Mouse (Mus musculus): ENCODE measurements at regions not wholly inside any gene's neighbourhood (a gene's known extent, or its start where the extent isn't known, plus 50 kb on each side); places are given as distances from the start of the nearest gene placed in this dataset.
"Not testable (repeated sequence)": the region's sequence is repeated elsewhere in the genome, so short reads cannot be mapped to it uniquely, and the experiment has no call there.

DNA sequence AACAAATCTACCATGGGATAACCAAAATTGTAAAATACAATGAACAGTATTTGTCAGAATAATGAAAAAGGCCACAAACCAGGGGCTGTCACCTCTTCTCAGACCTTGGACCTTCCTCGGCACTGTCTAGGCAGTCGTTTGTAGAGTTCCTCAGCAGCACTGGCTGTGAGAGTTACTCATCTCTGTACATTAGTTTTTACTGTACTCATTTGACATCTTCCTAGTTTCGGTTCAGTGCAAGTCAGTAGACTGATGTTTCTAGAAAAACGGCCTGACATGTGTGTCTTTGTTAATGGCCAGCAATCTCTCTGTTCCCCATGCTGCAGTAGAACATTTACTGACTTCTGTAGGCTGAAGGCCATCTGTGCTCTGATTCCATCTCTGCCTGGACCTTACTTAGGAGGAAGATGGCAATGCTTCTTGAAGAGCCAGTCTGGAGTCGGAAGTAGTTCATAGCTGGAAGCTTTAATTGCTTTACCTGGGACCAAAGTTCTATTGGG lies 537.1 kb downstream of the Hace1 start:
- Histone ChIP-seq H3K4me1 (ENCODE audit: control insufficient read depth, insufficient read depth, low read length) (no peaks in the 10 kb centered on the region), H3K27ac (ENCODE audit: insufficient read depth, low read length) (no peak overlapping the region), H3K4me3 (ENCODE audit: insufficient read depth, low read length) (no peak overlapping the region)
- TF ChIP-seq CTCF (IDR thresholded peaks at IDR 0.05; ENCODE audit: borderline replicate concordance, insufficient read depth, low read length) (no peak), POLR2A (IDR thresholded peaks at IDR 0.05; ENCODE audit: low read depth, low read length) (no peak)

DNA sequence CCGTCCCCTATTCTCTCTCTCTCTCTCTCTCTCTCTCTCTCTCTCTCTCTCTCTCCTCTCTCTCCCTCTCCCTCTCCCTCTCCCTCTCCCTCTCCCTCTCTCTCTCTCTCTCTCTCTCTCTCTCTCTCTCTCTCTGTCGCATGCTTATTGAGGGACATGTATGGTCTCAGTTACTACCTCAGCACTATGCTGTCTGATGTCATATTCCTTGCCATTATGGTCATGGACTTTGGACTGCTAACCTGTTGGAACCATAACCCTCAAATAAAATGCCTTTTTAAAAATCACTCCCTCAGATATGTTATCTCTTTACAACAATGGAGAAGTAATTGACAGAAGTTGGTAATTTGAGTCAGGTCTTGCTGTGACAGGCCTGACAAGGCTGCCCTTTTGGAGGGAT lies 544.8 kb downstream of the Hace1 start:
- not testable (repeated sequence) for H3K4me1 ChIP-seq (ENCODE audit: control insufficient read depth, insufficient read depth, low read length); H3K27ac ChIP-seq (ENCODE audit: insufficient read depth, low read length); H3K4me3 ChIP-seq (ENCODE audit: insufficient read depth, low read length)

DNA sequence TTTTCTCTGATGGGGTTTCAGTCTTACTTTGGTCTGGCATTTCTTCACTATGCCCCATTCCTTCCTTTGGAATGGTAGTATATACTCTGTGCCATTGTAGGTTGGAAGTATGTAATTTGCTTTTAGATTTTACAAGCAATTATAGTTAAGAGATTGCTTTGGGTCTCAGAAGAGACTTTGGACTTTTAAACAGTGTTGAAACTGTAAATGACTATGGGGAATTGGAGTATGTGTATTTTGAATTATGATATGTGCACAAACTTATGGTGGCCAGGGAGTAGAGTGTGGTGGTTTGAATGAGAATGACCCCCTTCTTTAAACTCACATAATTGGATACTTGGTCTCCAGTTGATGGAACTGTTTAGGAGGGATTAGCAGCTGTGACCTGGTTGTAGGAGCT lies 546.2 kb downstream of the Hace1 start:
- Histone ChIP-seq H3K4me3 (ENCODE audit: insufficient read depth, low read length) (no peak overlapping the region), H3K27ac (ENCODE audit: insufficient read depth, low read length) (no peak overlapping the region), H3K4me1 (ENCODE audit: control insufficient read depth, insufficient read depth, low read length) (no peaks in the 10 kb centered on the region)
- no peak for TF ChIP-seq POLR2A (IDR thresholded peaks at IDR 0.05; ENCODE audit: low read depth, low read length)
- no peak for TF ChIP-seq CTCF (IDR thresholded peaks at IDR 0.05; ENCODE audit: borderline replicate concordance, insufficient read depth, low read length)

DNA sequence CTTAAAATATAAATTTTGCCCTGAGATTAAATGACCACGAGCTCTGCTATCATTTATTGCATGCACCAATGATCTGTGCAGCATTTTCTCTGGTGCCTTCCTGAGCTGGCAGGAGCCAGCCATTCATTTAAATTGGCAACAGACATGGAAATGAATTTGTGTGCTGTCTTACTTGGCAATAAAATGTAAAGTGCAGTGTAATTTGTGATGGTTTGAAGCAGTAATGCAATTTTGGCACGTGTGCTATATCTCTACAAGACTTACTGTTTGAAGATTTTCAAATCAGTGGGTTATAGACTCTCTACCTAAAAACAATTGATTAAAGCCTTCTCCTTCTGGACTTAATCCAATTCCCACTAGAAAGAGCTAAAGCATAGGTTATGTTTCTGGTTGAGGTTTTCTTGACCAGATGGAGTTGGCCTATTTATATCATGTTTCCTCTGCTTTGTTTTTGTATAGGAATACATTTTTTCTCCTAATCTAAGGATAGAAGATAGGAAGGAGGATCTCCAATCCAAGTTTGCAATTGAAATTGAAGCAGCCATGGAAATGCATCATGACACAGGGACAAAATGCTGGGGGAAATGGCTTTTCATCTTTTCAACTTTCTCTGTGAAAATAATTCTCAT lies 557.6 kb downstream of the Hace1 start:
- TF ChIP-seq POLR2A (IDR thresholded peaks at IDR 0.05; ENCODE audit: low read depth, low read length) (no peak), CTCF (IDR thresholded peaks at IDR 0.05; ENCODE audit: borderline replicate concordance, insufficient read depth, low read length) (no peak)
- Histone ChIP-seq H3K27ac (ENCODE audit: insufficient read depth, low read length) (no peak overlapping the region), H3K4me1 (ENCODE audit: control insufficient read depth, insufficient read depth, low read length) (no peaks in the 10 kb centered on the region), H3K4me3 (ENCODE audit: insufficient read depth, low read length) (no peak overlapping the region)

DNA sequence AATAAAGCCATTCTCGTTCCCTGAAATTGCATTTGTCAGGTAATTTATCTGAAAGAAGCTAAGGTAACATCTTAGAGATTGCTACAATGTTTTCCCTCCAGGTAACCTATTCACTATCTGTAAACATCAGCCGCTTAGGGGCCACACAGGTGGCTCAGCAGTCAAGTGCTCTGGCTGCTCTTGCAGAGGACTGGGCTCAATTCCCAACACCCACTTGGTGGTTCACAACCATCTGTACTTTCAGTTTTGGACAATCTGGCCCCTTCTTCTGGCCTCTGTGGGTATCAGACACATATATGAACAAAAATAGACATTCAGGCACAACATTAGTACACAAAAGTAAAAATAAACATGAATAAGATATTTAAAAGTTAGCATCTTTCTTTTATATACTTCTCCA lies 596.4 kb downstream of the Hace1 start:
- Histone ChIP-seq H3K4me1 (ENCODE audit: control insufficient read depth, insufficient read depth, low read length) (no peaks in the 10 kb centered on the region), H3K4me3 (ENCODE audit: insufficient read depth, low read length) (no peak overlapping the region), H3K27ac (ENCODE audit: insufficient read depth, low read length) (no peak overlapping the region)
- no peak for TF ChIP-seq CTCF (IDR thresholded peaks at IDR 0.05; ENCODE audit: borderline replicate concordance, insufficient read depth, low read length)
- TF ChIP-seq POLR2A (IDR thresholded peaks at IDR 0.05; ENCODE audit: low read depth, low read length): no peak

DNA sequence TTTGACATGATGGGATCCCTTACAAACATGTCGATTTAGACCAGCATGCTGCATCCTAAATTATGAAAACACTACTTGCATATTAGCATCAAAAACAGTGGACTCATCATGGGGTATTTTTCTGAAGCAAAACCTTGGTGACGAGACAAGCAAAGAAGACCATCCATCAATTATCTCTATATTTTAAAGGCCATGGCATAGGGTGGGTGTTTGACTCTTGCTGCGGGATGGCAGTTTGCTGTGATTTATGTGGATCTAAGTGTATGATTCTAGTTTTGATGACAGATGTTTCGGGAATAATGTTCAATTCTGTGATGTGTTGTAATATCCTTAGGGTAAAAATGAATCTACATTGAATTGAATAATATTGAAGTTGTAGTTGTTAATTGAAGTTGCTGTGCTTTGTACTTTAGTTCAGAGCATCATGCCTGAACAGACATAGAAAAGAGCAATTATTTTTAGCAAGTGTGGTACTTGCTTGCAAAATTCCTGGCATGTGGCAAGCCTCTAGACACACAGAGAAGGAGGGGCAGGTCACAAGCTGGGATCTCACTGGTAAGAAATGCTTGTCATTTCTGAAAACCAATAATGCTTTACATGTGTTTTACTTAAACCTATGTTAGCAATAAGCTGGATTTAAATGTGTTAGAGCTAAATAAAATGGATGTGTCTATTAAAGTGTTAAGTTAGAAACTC lies 608.3 kb downstream of the Hace1 start:
- H3K4me3 ChIP-seq (ENCODE audit: insufficient read depth, low read length): no peak overlapping the region
- TF ChIP-seq CTCF (IDR thresholded peaks at IDR 0.05; ENCODE audit: borderline replicate concordance, insufficient read depth, low read length): no peak
- TF ChIP-seq POLR2A (IDR thresholded peaks at IDR 0.05; ENCODE audit: low read depth, low read length): no peak
- H3K4me1 ChIP-seq (ENCODE audit: control insufficient read depth, insufficient read depth, low read length): no peaks in the 10 kb centered on the region
- H3K27ac ChIP-seq (ENCODE audit: insufficient read depth, low read length): no peak overlapping the region

DNA sequence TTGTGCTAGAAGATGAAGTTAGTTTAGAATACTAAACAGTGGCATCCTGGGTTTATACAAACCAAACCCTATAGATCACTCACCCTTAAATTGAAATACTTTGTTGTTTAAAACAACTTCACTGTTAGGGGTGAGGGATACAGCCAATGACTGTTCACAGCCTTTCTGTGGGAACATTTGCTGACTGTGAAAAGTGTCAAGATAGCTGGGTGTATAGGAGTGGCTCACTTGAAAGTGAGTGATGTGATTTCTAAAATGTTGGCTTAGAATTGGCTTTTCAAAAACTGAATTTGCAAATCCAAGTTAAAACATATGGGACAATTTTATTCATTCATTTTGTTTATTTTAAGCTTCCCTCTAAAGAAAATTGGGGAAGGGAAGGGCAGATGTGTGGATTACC lies 616.5 kb downstream of the Hace1 start:
- H3K4me1 ChIP-seq (ENCODE audit: control insufficient read depth, insufficient read depth, low read length): no peaks in the 10 kb centered on the region
- H3K27ac ChIP-seq (ENCODE audit: insufficient read depth, low read length): no peak overlapping the region
- no peak overlapping the region for H3K4me3 ChIP-seq (ENCODE audit: insufficient read depth, low read length)
- TF ChIP-seq CTCF (IDR thresholded peaks at IDR 0.05; ENCODE audit: borderline replicate concordance, insufficient read depth, low read length): no peak
- TF ChIP-seq POLR2A (IDR thresholded peaks at IDR 0.05; ENCODE audit: low read depth, low read length): no peak

DNA sequence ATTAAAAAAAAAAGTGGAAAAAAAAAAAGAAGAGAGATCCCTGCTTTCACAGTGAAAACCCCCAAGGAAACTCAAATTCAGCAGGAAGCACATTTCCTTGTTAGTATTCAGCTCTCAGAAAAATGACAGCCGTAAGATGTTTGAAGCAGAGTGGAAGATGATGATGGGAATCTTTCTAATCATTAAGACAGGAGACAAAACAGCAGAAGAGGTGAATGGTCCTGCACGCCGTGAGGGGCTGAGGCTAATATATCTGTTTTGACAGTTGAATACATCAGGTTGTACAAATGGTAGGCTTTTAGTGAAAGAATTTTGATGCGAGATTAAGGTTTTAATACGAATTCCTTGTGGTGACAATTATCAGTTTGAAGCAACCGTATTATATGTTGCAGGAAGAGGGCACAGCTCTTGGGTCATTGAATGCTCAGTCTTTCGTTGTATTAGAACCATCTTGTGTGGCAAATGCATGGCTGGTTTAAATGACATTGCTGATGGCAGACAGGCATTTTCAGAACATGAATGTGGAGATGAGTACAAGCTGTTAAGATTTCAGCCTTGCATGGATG lies 649.3 kb downstream of the Hace1 start:
- Histone ChIP-seq H3K4me1 (ENCODE audit: control insufficient read depth, insufficient read depth, low read length) (no peaks in the 10 kb centered on the region; the same call in 1 of the 2 replicates), H3K27ac (ENCODE audit: insufficient read depth, low read length) (no peak overlapping the region), H3K4me3 (ENCODE audit: insufficient read depth, low read length) (no peak overlapping the region)
- TF ChIP-seq POLR2A (IDR thresholded peaks at IDR 0.05; ENCODE audit: low read depth, low read length): no peak
- no peak for TF ChIP-seq CTCF (IDR thresholded peaks at IDR 0.05; ENCODE audit: borderline replicate concordance, insufficient read depth, low read length)

DNA sequence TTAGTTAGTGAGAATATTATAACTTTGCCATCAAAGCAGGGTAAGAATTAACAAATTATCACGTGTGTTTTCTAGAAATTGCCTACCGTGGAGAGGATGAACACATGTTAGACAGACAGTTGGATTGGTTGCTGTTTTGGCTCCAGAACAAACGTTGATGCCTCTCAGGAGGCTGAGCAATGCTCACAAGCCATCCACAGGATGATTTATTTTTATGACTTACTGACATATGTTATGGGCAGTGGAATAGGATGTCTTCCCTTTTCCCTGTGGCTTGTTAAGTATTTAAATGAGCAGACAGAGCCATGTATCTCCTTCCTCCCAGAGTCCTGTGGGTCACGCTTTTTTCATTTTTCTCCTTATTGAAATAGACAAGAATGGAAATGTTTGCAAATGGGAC lies 652.0 kb downstream of the Hace1 start:
- H3K27ac ChIP-seq (ENCODE audit: insufficient read depth, low read length): no peak overlapping the region
- no peak for TF ChIP-seq POLR2A (IDR thresholded peaks at IDR 0.05; ENCODE audit: low read depth, low read length)
- no peak for TF ChIP-seq CTCF (IDR thresholded peaks at IDR 0.05; ENCODE audit: borderline replicate concordance, insufficient read depth, low read length)
- H3K4me3 ChIP-seq (ENCODE audit: insufficient read depth, low read length): no peak overlapping the region
- H3K4me1 ChIP-seq (ENCODE audit: control insufficient read depth, insufficient read depth, low read length): no peaks in the 10 kb centered on the region; the same call in 1 of the 2 replicates

DNA sequence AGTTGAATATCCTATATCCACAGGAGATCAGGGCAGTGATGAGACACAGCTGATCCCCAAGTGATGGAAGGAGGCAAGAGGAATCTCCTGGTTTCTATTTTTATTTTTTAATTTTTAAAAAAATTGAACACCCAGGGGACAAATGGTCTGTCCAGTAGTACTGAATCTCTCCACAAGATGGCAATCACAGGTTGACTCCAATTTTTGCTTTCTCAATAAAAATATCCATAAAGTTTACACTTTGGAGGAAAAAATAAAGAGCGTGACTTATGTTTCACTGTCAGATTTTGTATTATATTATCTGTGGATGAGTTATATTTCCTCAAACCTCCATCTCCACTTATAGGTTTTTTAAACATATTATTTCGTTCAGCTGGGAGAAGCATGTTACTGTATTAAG lies 658.0 kb downstream of the Hace1 start:
- Histone ChIP-seq H3K4me1 (ENCODE audit: control insufficient read depth, insufficient read depth, low read length) (no peaks in the 10 kb centered on the region; the same call in 1 of the 2 replicates), H3K4me3 (ENCODE audit: insufficient read depth, low read length) (no peak overlapping the region), H3K27ac (ENCODE audit: insufficient read depth, low read length) (no peak overlapping the region)
- TF ChIP-seq POLR2A (IDR thresholded peaks at IDR 0.05; ENCODE audit: low read depth, low read length) (no peak), CTCF (IDR thresholded peaks at IDR 0.05; ENCODE audit: borderline replicate concordance, insufficient read depth, low read length) (no peak)
